Mouse (Mus musculus): ENCODE results near the gene Xpr1.

The Xpr1 gene

DNA sequence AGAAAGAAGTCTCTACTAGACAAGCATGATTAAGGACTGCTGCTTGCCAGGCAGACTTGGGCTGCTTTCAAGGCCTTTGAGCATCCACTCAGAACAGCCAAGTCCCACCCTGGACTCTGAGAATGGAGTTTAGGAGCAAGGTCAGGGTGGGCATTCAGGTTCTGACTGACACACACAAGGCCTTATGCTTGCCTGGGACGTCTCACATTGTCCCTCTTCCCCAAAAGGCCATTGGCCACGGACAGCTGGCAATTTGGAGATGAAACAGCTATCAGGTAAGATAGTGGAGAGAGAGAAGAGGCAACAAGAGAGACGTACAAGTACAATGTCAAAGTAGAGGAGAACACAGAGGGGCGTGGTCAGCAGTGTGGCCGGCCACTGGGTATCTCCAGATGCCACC, 165.6 kb downstream of the Xpr1 start:
- DNase-seq (ENCODE audit: low read depth, low spot score) = no peak

DNA sequence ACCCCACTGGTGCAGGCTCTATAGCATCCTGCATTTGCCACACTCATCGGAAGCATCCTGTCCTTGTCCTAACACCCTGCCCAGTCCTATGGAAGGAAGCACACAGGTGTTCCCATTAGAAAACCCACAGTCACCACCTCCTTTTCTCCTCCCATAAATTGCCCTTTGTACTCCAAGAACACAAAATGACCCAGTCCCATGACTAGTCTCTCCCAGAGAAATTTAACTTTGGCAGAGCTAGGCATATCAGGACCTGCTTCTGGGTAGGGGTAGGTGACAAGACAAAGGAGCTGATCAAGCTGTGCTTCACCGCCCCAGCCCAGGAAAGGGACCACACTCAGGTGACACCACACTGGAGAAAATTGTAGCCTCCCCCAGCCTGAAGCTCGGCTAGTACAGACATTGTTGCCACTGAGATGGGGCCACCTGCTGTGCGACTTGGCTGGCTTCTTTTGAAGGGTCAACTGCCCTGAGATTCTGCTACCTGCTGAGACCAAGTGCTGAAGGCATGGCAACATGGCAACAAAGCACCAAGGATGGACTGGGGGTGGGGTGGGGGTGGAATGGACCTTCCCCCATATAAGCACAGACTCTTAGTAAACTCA, 166.6 kb downstream of the Xpr1 start:
- DNase-seq (ENCODE audit: low read depth, low spot score) = no peak

DNA sequence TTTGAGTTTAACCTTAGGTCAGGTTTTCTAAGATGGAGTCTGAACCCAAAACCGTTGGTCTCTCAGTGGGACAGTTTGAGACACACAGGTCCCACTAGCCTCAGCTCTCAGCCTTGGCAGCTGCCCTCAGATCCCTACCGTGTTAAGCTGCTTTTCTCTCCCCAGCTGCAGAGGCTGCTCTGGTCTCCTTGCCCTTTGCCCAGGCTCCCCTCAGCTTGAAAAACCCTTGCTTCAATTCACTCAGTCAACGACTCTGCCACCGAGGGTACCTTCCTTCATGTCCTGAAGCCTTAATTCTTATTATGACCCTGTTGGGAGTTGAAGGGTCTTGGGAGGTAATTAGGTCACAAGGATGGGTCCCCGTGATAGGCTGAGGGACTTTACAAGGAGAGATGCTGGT, 167.3 kb downstream of the Xpr1 start:
- no peak for DNase-seq (ENCODE audit: low read depth, low spot score)

DNA sequence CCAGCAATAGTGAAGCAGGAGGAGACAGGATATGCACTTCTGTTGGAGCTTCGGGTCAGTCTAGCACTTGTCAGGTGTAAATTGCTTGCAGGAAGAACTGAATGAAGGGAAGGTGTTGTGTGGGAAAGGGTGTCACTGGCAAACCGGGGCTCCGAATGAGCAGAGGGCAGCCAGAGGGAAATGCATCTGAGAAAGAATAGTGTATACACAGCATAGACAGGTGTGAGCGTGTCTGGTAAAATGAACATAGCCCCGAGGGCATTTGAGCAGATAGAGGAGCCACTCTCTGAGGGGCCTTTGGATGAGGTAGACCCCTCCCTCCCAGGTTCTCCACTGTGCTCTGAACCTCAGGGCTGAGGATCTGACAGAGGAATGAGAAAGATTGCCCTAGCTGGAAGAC, 169.2 kb downstream of the Xpr1 start:
- DNase-seq (ENCODE audit: low read depth, low spot score) = no peak

DNA sequence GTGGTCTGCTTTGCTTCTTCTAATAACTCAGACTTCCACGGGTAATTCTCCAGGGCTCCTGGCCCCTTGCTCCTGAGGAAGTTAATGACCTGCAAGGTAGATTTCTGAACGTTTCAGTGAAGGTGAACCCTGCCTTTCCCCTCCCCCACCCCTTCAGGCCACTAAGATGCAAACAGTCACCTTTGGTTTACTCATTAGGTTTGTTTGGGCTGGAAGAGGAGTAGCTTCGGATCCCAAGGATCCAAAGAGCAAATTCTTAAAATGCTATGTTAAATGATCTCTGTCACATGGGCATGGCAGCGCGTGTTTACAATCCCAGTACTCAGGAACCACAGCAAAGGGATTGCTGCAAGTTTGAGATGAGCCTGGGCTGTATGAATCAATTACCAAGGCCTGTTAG, 169.8 kb downstream of the Xpr1 start:
- no peak for DNase-seq (ENCODE audit: low read depth, low spot score)

DNA sequence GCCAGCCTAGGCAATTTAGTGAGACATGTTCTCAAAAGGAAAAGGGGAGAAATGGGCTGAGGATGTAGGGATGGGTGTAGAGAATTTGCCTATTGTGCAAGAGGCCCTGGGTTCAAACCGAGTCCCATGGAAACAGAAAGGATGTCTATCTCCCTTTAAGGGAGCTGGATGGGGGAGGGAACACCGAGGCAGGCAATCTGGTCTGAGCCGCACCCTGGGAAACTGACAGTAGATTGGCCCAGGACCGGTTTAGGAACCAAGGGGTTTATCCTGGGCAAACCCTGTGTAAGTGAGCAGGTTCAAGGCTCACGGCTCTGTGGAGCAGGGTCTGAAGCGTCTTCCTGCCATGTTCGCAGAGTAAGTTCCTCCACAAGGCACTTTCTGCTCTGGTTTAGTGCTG, 171.7 kb downstream of the Xpr1 start:
- DNase-seq (ENCODE audit: low read depth, low spot score) = no peak

DNA sequence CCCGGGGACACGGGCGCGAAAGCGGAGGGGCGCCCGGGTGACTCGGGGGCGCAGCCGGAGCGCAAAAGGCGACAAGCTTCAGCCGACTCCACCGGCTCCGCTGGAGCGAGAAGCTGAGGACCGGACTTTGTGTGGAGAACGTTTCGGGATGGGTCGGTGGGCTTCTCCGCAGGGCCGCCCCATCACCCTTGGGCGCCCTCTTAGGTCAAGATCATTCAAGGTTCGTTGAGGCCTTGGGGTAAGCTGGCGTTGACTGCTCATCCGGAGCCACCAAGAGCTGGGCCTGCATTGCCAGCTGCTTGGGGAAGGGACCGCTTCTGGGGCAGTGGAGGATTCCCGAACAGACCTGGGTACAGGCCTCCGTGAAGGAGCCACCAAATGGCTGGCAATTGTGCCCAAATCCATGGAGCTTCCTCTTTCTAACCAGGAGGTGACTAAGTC, 172.4 kb downstream of the Xpr1 start:
- no peak for DNase-seq (ENCODE audit: low read depth, low spot score)

DNA sequence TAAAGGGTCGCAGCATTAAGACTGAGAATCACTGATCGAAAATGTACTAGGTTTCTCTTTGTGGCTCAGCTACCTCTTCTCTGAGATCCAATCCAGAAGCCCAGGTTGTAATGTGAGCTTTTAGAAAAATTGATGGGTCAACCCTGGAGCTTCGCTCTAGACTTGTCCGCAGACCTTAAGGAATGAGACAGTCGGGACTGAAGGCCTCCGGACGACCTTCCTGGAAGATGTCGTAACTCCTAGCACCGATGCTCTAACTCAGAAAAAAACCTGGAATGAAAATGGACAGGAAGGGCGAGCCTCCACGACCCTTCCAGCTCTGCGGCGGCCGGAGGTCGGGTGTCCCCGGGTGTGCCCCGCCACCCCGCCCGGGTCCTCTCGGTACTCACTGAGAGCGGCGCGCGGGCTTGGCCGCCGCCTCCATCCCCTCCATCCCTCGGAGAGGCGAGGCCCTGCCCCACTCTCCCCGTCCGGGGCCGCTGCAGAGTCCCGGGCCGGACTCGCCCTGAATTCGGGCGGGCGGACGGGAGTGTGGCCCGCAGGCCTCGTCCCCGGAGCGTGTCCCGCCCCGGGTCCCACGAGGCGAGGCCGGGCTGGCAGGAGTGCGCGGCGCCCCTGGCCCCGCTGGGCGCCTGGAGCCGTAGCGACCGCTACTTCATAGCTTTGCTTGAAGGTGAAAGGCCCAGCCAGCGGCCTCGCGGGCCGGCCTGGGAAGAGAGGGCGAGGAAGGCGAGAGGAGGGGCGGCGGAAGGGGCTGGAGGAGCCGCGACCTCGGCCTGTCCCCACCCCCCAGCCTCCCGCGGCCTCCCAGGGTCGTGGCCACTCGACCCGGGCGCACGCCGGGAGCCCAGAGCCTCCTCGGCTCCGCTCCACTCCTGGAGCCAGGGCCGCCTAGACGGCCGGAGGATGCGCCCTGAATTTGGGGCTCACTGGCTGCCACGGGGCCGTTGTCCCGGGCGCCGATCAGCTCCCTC, 173.1 kb downstream of the Xpr1 start, which contains the start of gene BC034090:
Gene BC034090 (minus strand): TSS at position 648 of the 974 bp plus-strand sequence.
- DNase-seq (ENCODE audit: low read depth, low spot score) = no peak

DNA sequence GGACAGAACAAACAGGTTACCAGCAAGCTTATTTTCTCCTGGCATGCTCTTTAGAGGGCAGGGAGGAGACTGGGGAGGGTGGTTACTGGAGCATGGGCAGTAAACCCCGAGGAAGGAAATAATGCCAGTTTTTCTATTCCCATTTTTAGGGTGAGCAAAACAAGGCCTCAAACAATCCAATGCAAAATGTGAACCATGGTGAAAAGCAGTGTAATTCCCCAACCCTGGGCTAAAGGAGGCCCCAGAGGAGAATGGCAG, 174.8 kb downstream of the Xpr1 start:
- no peak for DNase-seq (ENCODE audit: low read depth, low spot score)

DNA sequence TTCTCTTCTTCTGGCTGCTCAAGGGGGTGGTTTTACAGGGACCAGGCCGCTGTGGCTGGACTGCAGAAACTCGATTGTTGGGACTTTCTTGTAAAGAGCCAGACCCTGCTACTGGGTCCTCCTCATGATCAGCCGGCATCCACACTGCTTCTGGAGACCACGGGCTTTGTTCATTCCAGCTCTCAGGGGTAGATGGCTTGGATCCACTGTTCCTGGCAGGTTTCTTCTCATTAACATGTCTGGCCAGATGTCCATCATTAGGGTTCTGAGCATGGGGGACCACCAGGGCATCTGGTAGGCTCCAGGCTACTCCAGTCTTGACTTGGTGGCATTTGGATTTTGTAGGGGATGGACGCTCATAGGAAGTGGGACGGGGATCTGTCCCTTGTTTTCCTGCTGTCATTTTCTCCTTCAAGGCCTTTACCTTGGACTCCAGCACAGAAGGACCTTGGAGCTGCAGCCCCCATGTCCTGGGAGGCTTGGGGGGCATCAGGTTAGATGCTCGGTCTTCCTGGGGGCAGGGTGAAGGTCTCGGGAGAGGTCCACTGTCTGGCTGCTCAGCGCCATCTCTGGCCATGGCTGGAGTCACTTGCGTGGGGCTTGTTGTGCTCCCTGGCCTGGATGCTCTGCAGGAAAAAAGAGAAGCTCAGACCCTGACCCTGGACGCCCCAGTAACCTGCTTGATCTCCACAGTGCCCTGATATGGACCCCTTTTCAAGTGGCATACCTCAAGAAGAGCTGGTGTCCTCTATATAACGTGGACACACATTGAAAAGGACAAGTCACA, 175.3 kb downstream of the Xpr1 start:
- no peak for DNase-seq (ENCODE audit: low read depth, low spot score)

DNA sequence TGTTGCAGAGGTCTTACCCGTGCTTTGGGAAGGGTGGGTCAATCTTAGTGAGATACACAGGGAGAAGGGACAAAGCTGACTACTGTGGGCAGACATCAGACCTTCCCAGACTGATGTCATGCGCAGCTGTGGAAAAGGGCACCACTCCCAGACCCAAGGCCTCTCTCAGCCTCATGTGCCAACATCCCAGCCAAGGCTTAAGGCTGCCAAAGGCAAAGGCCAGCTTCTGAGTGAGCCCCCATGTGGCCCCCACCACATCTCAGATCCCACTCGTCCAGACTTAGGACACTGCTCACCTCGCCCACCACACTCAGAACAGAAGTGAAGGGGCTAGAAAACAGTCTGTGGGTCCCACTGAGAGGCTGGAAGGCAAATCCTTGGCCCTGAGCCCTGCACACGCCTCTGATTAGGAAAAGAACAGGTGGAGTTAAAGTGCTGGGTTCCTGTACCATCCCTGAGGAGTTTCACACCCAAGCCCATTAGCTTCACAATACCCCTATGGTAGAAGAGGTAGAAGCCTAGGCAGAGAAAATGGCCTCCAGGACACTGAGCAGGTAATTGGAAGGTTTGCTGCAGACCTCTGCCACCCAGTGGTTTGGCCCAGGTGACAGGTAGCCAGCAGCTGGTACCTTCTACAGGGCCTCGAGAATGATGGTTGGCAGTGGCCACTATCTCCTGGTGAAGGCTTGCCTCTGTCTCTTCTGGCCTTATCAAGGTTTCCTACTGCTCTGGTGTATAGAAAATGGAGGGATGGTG, 177.1 kb downstream of the Xpr1 start:
- no peak for DNase-seq (ENCODE audit: low read depth, low spot score)

DNA sequence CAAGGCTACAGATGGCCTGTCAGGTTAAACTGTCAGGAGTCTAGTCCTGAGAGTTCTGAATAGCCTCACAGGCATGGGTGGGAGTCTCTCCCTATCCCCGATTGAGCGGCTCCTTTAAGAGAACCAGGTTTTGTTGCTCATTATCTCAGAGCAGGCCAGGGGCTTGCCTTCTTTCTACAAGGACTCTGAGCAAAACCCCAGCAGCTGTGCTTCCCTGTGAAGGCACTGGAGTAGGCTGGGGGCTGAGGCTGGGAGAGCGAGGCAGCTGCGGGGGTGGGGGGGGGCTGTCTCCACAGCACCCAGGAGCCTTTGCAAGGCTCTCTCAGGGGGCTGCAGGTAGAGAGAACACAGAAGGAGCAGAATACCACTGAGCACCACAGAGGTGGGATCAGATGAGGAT, 178.0 kb downstream of the Xpr1 start:
- no peak for DNase-seq (ENCODE audit: low read depth, low spot score)

DNA sequence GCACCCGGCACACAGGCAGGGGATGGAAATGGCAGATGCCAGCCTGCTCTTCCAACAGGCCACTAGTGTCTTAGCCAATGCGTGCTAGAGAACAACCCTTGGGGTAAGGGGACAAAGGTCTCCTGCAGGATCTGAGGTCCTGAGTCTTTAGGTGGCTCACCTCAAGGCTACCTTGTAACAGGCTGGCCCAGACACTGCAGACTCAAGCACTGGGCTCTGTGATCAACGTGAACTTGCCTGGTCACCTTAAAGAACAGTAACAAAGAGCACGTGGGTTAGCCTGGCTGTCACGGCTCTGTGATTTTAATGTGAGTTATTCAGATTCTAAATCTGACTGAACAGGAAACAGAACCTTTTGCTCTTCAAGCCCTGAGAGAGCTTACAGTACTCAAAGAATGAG, 179.1 kb downstream of the Xpr1 start:
- no peak for DNase-seq (ENCODE audit: low read depth, low spot score)

DNA sequence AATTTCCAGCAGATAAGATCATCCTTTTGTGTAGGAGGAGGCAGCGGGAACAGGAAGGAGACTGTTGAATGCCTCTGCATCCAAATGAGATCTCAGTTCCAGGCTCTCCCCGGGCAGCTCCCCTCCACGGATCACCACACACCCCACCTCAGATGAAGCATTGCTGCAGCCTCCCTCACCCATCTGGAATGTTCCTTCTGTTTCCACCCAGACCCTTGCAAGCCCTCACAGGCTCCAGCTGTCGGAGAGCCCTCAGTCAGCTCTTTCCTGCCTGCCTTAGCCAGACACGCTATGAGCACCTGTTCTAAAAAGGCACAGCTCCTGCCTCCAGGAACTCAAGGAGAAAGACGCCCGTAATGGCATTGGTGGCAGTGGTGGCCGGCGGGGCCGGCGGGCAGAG, 179.8 kb downstream of the Xpr1 start:
- DNase-seq (ENCODE audit: low read depth, low spot score) = no peak

DNA sequence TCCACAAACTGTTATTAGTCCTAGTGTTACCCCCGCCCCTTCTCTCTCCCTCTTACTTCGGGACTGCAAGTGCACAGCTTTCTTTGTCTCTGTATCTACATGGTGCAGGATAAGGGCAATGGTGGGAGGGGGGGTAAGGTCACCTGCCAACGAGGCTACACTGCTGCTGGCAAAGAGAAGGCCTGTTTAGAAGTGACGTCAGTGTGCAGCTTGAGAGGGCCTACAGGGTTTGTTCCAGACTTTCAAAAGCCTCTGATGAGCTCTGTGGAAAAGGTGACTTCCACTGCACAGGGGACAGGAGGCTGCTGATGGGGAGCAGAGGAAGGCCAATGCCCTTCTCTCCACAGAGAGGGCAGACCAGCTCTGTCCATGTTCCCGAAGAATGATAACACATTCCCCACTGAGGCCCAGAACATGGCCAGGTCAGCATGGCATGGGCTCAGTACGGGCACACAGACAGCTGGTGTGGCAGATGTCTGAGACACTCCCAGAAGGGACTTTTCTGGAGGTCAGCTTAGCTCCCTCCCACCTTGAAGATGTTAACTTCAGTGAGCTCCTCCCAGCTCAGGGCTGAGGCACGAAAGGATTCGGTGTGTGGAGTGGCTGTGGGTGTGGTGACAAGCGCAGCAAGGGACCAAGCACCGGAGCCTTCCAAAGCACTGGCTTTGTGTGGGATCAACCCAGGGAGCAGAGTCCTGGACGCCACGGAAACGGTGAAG, 180.8 kb downstream of the Xpr1 start:
- DNase-seq (ENCODE audit: low read depth, low spot score) = no peak

DNA sequence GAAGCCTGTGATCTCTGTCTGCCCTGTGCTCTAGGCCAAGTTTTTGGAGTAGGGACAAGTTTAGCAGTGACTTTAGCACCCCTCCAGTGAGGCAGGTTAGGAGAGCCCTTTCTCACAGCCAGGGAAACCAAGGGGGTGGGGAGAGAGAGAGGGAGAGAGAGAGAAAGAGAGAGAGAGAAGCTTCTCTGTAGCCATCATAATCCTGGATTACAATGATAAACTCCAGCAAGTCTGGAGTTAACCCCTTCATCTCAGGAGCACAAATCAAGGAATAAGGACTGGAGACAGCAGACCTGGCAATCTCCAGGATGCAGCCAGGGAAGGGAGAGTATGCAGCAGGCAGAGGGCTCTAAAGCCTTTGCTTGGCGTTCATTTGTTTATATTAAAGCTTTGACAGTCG, 181.6 kb downstream of the Xpr1 start:
- DNase-seq (ENCODE audit: low read depth, low spot score) = no peak

DNA sequence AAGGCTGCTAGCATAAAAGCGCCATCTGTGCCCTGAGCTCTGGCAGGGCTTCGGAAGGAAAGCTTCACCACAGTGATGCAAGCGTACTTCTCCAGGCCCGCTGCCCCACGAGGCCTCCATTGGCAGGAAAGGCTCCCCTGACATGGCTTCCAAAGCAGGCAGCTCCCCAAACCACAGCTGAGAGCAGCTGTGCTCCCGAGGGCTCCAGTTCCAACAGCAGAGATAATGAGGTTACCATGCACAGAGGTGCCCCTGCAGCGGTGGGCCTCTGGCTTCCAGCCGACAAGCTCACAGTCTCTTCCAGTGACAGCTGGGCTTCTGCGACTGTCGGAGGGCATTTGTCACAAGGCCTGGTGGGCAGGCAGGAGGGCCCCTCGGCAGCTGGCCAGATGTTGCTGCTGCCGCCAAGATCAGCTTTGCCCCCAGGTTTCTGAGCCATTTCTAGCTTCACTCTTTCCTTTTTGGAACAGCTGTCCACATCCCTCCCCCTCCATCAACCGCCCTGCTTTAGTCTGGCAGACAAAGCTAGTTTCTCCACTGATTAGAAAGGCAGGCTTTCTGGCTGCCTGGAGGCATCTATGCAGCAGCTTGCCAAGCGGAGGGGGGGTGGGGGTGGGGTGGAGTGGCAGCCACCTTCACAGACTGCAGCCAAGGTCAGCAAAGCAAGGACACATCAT, 183.1 kb downstream of the Xpr1 start:
- no peak for DNase-seq (ENCODE audit: low read depth, low spot score)

DNA sequence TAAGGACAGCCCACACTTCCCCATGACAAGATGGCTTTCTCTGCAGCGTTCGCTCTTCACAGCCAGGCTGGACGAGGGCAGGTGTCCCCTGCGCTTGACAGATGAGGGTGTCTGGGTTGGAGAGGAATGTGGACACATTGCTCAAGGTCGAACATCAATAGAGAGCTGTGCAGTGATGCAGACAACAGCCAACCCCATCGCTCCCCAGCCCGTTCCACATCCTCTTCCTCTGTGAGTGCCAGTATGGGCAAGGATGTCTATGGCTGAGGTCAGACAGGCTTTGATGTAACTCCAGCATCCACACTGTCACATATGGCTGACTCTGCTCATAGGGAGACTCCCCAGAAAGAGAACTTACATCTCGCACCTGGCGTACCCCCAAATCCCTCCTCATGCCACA, 183.8 kb downstream of the Xpr1 start:
- no peak for DNase-seq (ENCODE audit: low read depth, low spot score)

DNA sequence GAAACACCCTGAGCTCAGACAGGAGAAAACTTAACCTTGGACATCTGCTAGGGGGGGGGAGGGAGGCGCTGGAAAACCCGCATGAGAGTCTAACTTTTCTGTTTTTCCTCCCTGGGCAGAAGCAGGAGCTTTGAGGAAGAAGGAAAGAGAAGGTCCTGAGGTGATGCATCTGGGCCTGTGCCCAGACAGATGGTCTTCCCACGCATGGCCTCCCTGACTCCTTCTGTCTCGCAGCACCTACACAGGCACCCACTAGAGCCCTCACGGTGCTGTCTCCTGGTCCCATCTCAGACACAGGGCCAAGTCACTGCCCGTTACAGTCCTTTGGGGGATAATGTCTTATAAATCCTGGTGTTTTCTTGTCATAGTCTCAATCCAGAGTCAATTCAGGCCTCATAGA, 184.4 kb downstream of the Xpr1 start:
- DNase-seq (ENCODE audit: low read depth, low spot score) = no peak

DNA sequence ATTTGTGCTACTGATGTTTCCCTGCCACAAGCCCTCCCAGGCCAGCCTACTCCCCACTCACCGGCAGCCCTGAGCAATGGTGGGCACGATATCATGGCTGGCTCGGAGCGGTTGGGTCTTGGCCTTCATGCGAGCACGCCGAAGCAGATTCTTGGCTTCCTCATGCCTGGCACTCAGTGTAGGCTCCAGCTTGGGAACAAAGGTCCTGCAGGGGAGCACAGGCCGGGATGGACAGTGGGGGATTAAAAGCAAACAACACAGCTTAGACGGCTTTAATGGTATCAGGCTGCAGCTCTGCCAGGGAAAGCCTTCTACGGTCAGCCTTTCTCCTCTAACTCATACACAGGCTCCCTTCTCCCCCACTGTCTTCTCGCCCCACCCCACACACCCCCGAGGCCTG, 184.8 kb downstream of the Xpr1 start:
- no peak for DNase-seq (ENCODE audit: low read depth, low spot score)
